ENCODE assay signal across 9 mouse cellular contexts in genomic region chr2:127990856-127991479, GRCm38 (mm10).
DNase-seq lines count a peak whose midpoint lies in the region; ATAC-seq lines count a peak whose summit lies in the region.
"Had no signal": no experiment of that assay in that cellular context is flagged by ENCODE, and none has a peak within 500 bp of the region (broad histone marks: within the 10 kb centered on the region; RNA-seq: fewer than 3 reads in every experiment).

No protein-coding gene starts in this region.

- WGBS in intestine, embryonic 16.5 days = 38% methylated on average over 6 of the region's 6 CpGs
- 40% methylated on average over 6 of the region's 6 CpGs for WGBS in intestine, embryonic 15.5 days
- 47% methylated on average over 6 of the region's 6 CpGs for WGBS in liver, embryonic 16.5 days (ENCODE audit: insufficient replicate concordance)

- H3K9ac ChIP-seq in intestine, embryonic 16.5 days (ENCODE audit: low read depth, low read length) = no peak overlapping the region
- H3K9ac ChIP-seq in intestine, embryonic 15.5 days = no peak overlapping the region
- no peak overlapping the region for H3K9ac ChIP-seq in liver, embryonic 16.5 days (ENCODE audit: low read depth, low read length)

- H3K4me1 ChIP-seq in intestine, embryonic 16.5 days (ENCODE audit: control insufficient read depth, insufficient read depth, low read length) = no peaks in the 10 kb centered on the region
- no peaks in the 10 kb centered on the region for H3K4me1 ChIP-seq in intestine, embryonic 15.5 days (replicated peaks)
- no peaks in the 10 kb centered on the region; the same call in 1 of the 2 replicates for H3K4me1 ChIP-seq in liver, embryonic 16.5 days (ENCODE audit: control insufficient read depth, low read depth, low read length)

- no peaks in the 10 kb centered on the region for H3K27me3 ChIP-seq in intestine, embryonic 16.5 days (replicated peaks; ENCODE audit: control insufficient read depth, insufficient read depth, low read length)
- H3K27me3 ChIP-seq in intestine, embryonic 15.5 days (replicated peaks) = no peaks in the 10 kb centered on the region
- H3K27me3 ChIP-seq in liver, embryonic 16.5 days (ENCODE audit: control insufficient read depth, insufficient read depth, low read depth, low read length) = no peaks in the 10 kb centered on the region

- no peaks in the 10 kb centered on the region for H3K36me3 ChIP-seq in intestine, embryonic 16.5 days (ENCODE audit: control insufficient read depth, insufficient read depth, low read length)
- H3K36me3 ChIP-seq in intestine, embryonic 15.5 days = no peaks in the 10 kb centered on the region
- no peaks in the 10 kb centered on the region for H3K36me3 ChIP-seq in liver, embryonic 16.5 days (ENCODE audit: control insufficient read depth, insufficient read depth)

- DNase-seq in MN1 (ENCODE audit: low spot score) = peak; percentile 93
- peak; percentile 20 for DNase-seq in gastrocnemius, postnatal 14 days
- DNase-seq in frontal cortex, adult 2 months (ENCODE audit: extremely low spot score in 1 of 2, low spot score in 1 of 2) = no peak
- no peak for DNase-seq in embryo, embryonic 9.5 days (ENCODE audit: extremely low spot score)
- no peak for DNase-seq in frontal cortex, postnatal 25 days (ENCODE audit: low spot score in 2 of 2)

- H3K9me3 ChIP-seq in intestine, embryonic 16.5 days (ENCODE audit: control insufficient read depth, low read length) = no peaks in the 10 kb centered on the region
- no peaks in the 10 kb centered on the region for H3K9me3 ChIP-seq in intestine, embryonic 15.5 days
- H3K9me3 ChIP-seq in liver, embryonic 16.5 days (replicated peaks; ENCODE audit: control insufficient read depth, low read length) = no peaks in the 10 kb centered on the region

- H3K4me2 ChIP-seq in intestine, embryonic 16.5 days (ENCODE audit: low read depth, low read length) = no peak overlapping the region
- no peak overlapping the region for H3K4me2 ChIP-seq in intestine, embryonic 15.5 days (replicated peaks)
- no peak overlapping the region for H3K4me2 ChIP-seq in liver, embryonic 16.5 days (ENCODE audit: low read depth, low read length)

- no peak overlapping the region for H3K4me3 ChIP-seq in intestine, embryonic 16.5 days (ENCODE audit: low read length)
- no peak overlapping the region for H3K4me3 ChIP-seq in intestine, embryonic 15.5 days (replicated peaks)
- no peak overlapping the region for H3K4me3 ChIP-seq in liver, embryonic 16.5 days (ENCODE audit: low read depth, low read length)
- H3K4me3 ChIP-seq: erythroblast, embryonic 14.5 days had no signal

- no peak overlapping the region for H3K27ac ChIP-seq in intestine, embryonic 16.5 days (ENCODE audit: low read length)
- H3K27ac ChIP-seq in intestine, embryonic 15.5 days = no peak overlapping the region
- H3K27ac ChIP-seq in liver, embryonic 16.5 days (ENCODE audit: low read length) = no peak overlapping the region

- ATAC-seq in intestine, embryonic 16.5 days = peak; percentile 38; the same call in 1 of the 2 replicates
- no peak for ATAC-seq in intestine, embryonic 15.5 days
- peak; percentile 43; the same call in 1 of the 2 replicates for ATAC-seq in liver, embryonic 16.5 days (ENCODE audit: low read depth)

- intact Hi-C loops in gastrocnemius, postnatal 14 days (cut with DNase I; ENCODE audit: low total_unique reads) = no loop called here

Comparison
In these comparisons a context has a peak if more than half of its experiments do, and no peak if none do; other contexts are left out.
1. DNase-seq: peak in MN1 (single experiment) and gastrocnemius, postnatal 14 days (single experiment); none in frontal cortex, adult 2 months (0 of 2), embryo, embryonic 9.5 days (single experiment) and frontal cortex, postnatal 25 days (0 of 2).